In genomic region chr3:145703411-145703924, GRCm38 (mm10) we compare ENCODE assay signal across 8 mouse cellular contexts. TPM values are rescaled to one million over a fixed set of nuclear protein-coding genes. Genes with fewer than 3 reads are reported as not detected.
DNase-seq lines count a peak whose midpoint lies in the region; ATAC-seq and TF ChIP-seq lines count a peak whose summit lies in the region.

No protein-coding gene starts in this region.

- no peak overlapping the region for H3K4me3 ChIP-seq in heart, adult 2 months
- H3K4me3 ChIP-seq in hindbrain, embryonic 11.5 days (ENCODE audit: low read depth, low read length): no peak overlapping the region
- H3K4me3 ChIP-seq in limb, embryonic 14.5 days (replicated peaks; ENCODE audit: low read length): no peak overlapping the region

- peak overlapping the region; percentile 20; the same call in 1 of the 2 replicates for H3K27ac ChIP-seq in heart, adult 2 months
- peak overlapping the region; percentile 30 for H3K27ac ChIP-seq in hindbrain, embryonic 11.5 days (ENCODE audit: low read depth, low read length)
- H3K27ac ChIP-seq in limb, embryonic 14.5 days (replicated peaks; ENCODE audit: low read depth, low read length): peak overlapping the region; percentile 75

- H3K9ac ChIP-seq in heart, adult 2 months (ENCODE audit: low read depth, low read length): peak overlapping the region; percentile 40; the same call in 1 of the 2 replicates
- 0 out of 2 replicates have a peak overlapping the region, but pooled peaks have one; percentile 11 for H3K9ac ChIP-seq in hindbrain, embryonic 11.5 days (ENCODE audit: low read depth, low read length)
- H3K9ac ChIP-seq in limb, embryonic 14.5 days (ENCODE audit: low read depth, low read length, severe bottlenecking): 0 out of 2 replicates have a peak overlapping the region, but pooled peaks have one; percentile 3

- TF ChIP-seq POLR2A in heart, adult 2 months (IDR thresholded peaks at IDR 0.05; ENCODE audit: insufficient read depth, low read depth, low read length): no peak
- no peak for TF ChIP-seq POLR2A in brain, embryonic 14.5 days (IDR thresholded peaks at IDR 0.05; ENCODE audit: borderline replicate concordance, extremely low read depth, insufficient read depth, insufficient read length, poor library complexity, severe bottlenecking)
- TF ChIP-seq POLR2A in limb, embryonic 14.5 days (IDR thresholded peaks at IDR 0.05; ENCODE audit: borderline replicate concordance, extremely low read depth, insufficient read depth, insufficient read length): no peak

- ATAC-seq in hindbrain, embryonic 11.5 days (ENCODE audit: low FRiP score): no peak
- ATAC-seq in limb, embryonic 14.5 days (ENCODE audit: low FRiP score, low read depth): peak; percentile 70
- no peak for ATAC-seq in activated CD4-positive, CD25-positive, alpha-beta regulatory T cell, adult 4 months

- no peak for TF ChIP-seq EP300 in heart, adult 2 months (IDR thresholded peaks at IDR 0.05; ENCODE audit: insufficient read depth, low read depth, low read length)

- H3K4me1 ChIP-seq in heart, adult 2 months (ENCODE audit: control insufficient read depth, insufficient read depth, low read length): peaks cover 10% of the 10 kb centered on the region
- H3K4me1 ChIP-seq in hindbrain, embryonic 11.5 days (replicated peaks; ENCODE audit: control insufficient read depth, insufficient read depth, low read length): 0 out of 2 replicates have a peak, but pooled peaks cover 3% of the 10 kb centered on the region
- peaks cover 24% of the 10 kb centered on the region for H3K4me1 ChIP-seq in limb, embryonic 14.5 days (ENCODE audit: control insufficient read depth, insufficient read depth, low read length)

- intact Hi-C loops in heart, adult 2 months (cut with DNase I): no loop called here

- H3K4me2 ChIP-seq in hindbrain, embryonic 11.5 days (replicated peaks; ENCODE audit: low read depth, low read length): no peak overlapping the region
- peak overlapping the region; percentile 18; the same call in 1 of the 2 replicates for H3K4me2 ChIP-seq in limb, embryonic 14.5 days (replicated peaks; ENCODE audit: low read depth, low read length, severe bottlenecking)

- TF ChIP-seq CTCF in heart, adult 2 months (IDR thresholded peaks at IDR 0.05): no peak
- no peak for TF ChIP-seq CTCF in brain, embryonic 14.5 days (IDR thresholded peaks at IDR 0.05; ENCODE audit: borderline replicate concordance, extremely low read depth, insufficient read depth, insufficient read length)

- H3K36me3 ChIP-seq in heart, adult 2 months (ENCODE audit: control insufficient read depth, insufficient read depth, low read length): no peaks in the 10 kb centered on the region; the same call in 1 of the 2 replicates
- H3K36me3 ChIP-seq in hindbrain, embryonic 11.5 days (ENCODE audit: control insufficient read depth, insufficient read depth, low read length): no peaks in the 10 kb centered on the region
- no peaks in the 10 kb centered on the region for H3K36me3 ChIP-seq in limb, embryonic 14.5 days (ENCODE audit: control insufficient read depth, insufficient read depth, low read length)

- DNase-seq in heart, adult 2 months: no peak
- no peak for DNase-seq in heart, adult 8-10 months (ENCODE audit: low spot score)
- DNase-seq in brain, embryonic 14.5 days (ENCODE audit: low read depth): peak; percentile 53
- peak; percentile 42 for DNase-seq in hindbrain, embryonic 11.5 days (ENCODE audit: low spot score)
- DNase-seq in limb, embryonic 14.5 days (ENCODE audit: low spot score): peak; percentile 41
- DNase-seq in cerebellum, adult 11 months: no peak
- DNase-seq in thymus, adult 18-20 months: no peak

- WGBS in heart, adult 2 months: 26% methylated on average over 11 of the region's 11 CpGs
- 8% methylated on average over 11 of the region's 11 CpGs for WGBS in hindbrain, embryonic 11.5 days
- 12% methylated on average over 11 of the region's 11 CpGs for WGBS in limb, embryonic 14.5 days

- H3K27me3 ChIP-seq in heart, adult 2 months (ENCODE audit: control insufficient read depth, insufficient read depth, low read length): no peaks in the 10 kb centered on the region
- H3K27me3 ChIP-seq in hindbrain, embryonic 11.5 days (ENCODE audit: control insufficient read depth, insufficient read depth, low read length): no peaks in the 10 kb centered on the region
- no peaks in the 10 kb centered on the region for H3K27me3 ChIP-seq in limb, embryonic 14.5 days (ENCODE audit: control insufficient read depth, insufficient read depth, low read length)

- H3K79me2 ChIP-seq in heart, adult 2 months (replicated peaks; ENCODE audit: control insufficient read depth, insufficient read depth, low read length): no peaks in the 10 kb centered on the region

- no peaks in the 10 kb centered on the region for H3K9me3 ChIP-seq in hindbrain, embryonic 11.5 days (ENCODE audit: control insufficient read depth, low read length)
- no peaks in the 10 kb centered on the region for H3K9me3 ChIP-seq in limb, embryonic 14.5 days (ENCODE audit: control insufficient read depth, low read length)

RNA-seq across cellular contexts. Expression of gene Ccn1, which starts 53.7 kb away (rescaled TPM):
- 10 to 100 TPM; 49.9 to 72.1 TPM for total RNA-seq in heart, adult 2 months (2021)
- 39.7 and 45.0 TPM in 2 replicates for polyA plus RNA-seq in heart, adult 2 months (2012; rRNA removed)
- 10 to 100 TPM; 53.0 to 86.1 (median 71.0) TPM for total RNA-seq in heart, adult 8-10 months (2022)
- polyA plus RNA-seq in brain, embryonic 14.5 days (2012; rRNA removed): 12.9 and 17.3 TPM in 2 replicates
- 23.5 and 23.7 TPM in 2 replicates for polyA plus RNA-seq in hindbrain, embryonic 11.5 days (2014; fragmentation: Nextera tagmentation; extraction: Ambion mirVana)
- polyA plus RNA-seq in limb, embryonic 14.5 days (2012; rRNA removed): 105 and 119 TPM in 2 replicates
- 53.5 and 59.8 TPM in 2 replicates for polyA plus RNA-seq in limb, embryonic 14.5 days (2014; fragmentation: Nextera tagmentation; extraction: Ambion mirVana)
- not detected for polyA plus RNA-seq in activated CD4-positive, CD25-positive, alpha-beta regulatory T cell, adult 4 months (2017; shearing (Covaris generic))

RNA-seq across cellular contexts. Expression of gene Ddah1, which starts 55.0 kb away (rescaled TPM):
- total RNA-seq in heart, adult 2 months (2021): 1 to 10 TPM; 5.4 to 5.9 TPM
- polyA plus RNA-seq in heart, adult 2 months (2012; rRNA removed): 4.5 and 15.8 TPM in 2 replicates
- 1 to 10 TPM; 6.3 to 9.3 (median 7.5) TPM for total RNA-seq in heart, adult 8-10 months (2022)
- polyA plus RNA-seq in brain, embryonic 14.5 days (2012; rRNA removed): 81.7 and 89.4 TPM in 2 replicates
- 34.7 and 37.4 TPM in 2 replicates for polyA plus RNA-seq in hindbrain, embryonic 11.5 days (2014; fragmentation: Nextera tagmentation; extraction: Ambion mirVana)
- 32.2 and 35.4 TPM in 2 replicates for polyA plus RNA-seq in limb, embryonic 14.5 days (2012; rRNA removed)
- 47.1 and 48.2 TPM in 2 replicates for polyA plus RNA-seq in limb, embryonic 14.5 days (2014; fragmentation: Nextera tagmentation; extraction: Ambion mirVana)
- polyA plus RNA-seq in activated CD4-positive, CD25-positive, alpha-beta regulatory T cell, adult 4 months (2017; shearing (Covaris generic)): not detected

Comparison
In these comparisons a context has a peak if more than half of its experiments do, and no peak if none do; other contexts are left out.
1. DNase-seq: peak in brain, embryonic 14.5 days (single experiment), hindbrain, embryonic 11.5 days (single experiment) and limb, embryonic 14.5 days (single experiment); none in heart, adult 2 months (0 of 2), heart, adult 8-10 months (single experiment), cerebellum, adult 11 months (single experiment) and thymus, adult 18-20 months (0 of 2).
2. H3K27ac ChIP-seq: peak in every context shown above with its lines; median percentile 75 in limb, embryonic 14.5 days; 30 in hindbrain, embryonic 11.5 days; 20 in heart, adult 2 months.
3. RNA of gene Ccn1, which starts 53.7 kb away (polyA plus RNA-seq): 53.5 to 119 TPM in limb, embryonic 14.5 days, 39.7 to 45.0 TPM in heart, adult 2 months, 23.5 to 23.7 TPM in hindbrain, embryonic 11.5 days and 12.9 to 17.3 TPM in brain, embryonic 14.5 days; not detected in activated CD4-positive, CD25-positive, alpha-beta regulatory T cell, adult 4 months; every median in the first group is over 10 times any median in the second.
4. Peak in every context shown above with its lines, with median percentiles within 50 percentile points of each other: H3K9ac ChIP-seq.